Mouse (Mus musculus): ENCODE results near the gene Nek6. TPM values are rescaled to one million over a fixed set of nuclear protein-coding genes. Genes with fewer than 3 reads are reported as not detected.
A peak's percentile ranks its signal among the peaks of the same experiment; 100 is the strongest.

Nek6 gene
- polyA plus RNA-seq, 1 experiment from 2014 or later: 72.9 TPM

- peak; percentile 72; the same call in 1 of the 2 replicates for ATAC-seq
- Histone ChIP-seq H3K36me3 (peaks cover 36% of the 10 kb centered on the region), H3K27ac (peak overlapping the region; percentile 44), H3K4me2 (replicated peaks) (no peak overlapping the region), H3K9ac (replicated peaks) (no peak overlapping the region), H3K4me3 (replicated peaks) (no peak overlapping the region), H3K27me3 (no peaks in the 10 kb centered on the region), H3K4me1 (replicated peaks) (peaks cover 44% of the 10 kb centered on the region), H3K9me3 (no peaks in the 10 kb centered on the region)
- WGBS: 50% methylated on average over 6 of the region's 6 CpGs
These were observed 80.5 kb downstream of the Nek6 start for GRCm38 (mm10) chr2:38591751-38592459.

DNA sequence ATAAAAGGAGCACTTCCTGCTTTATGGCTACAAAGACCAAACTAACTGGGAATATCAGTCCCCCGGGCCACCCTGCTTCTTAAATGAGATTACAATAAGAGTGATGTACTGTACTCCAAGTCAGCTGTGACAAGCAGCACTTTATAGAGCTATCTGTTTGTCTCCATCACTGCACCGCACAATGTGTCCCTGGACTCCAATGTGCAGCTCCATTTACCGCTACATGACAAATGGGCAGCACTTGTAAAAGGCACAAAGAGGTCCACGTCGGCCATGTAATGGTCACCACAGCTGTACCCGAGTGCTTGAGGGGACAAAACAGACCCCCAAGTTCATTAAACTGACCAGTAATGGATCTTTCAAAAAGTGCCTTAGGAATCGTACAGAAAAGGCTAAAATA, 83.4 kb downstream of the Nek6 start:
- peaks cover 12% of the 10 kb centered on the region for H3K36me3 ChIP-seq
- 63% methylated on average over 7 of the region's 7 CpGs for WGBS
- H3K4me2 ChIP-seq (replicated peaks): no peak overlapping the region
- peak overlapping the region; percentile 7; the same call in 1 of the 2 replicates for H3K27ac ChIP-seq
- no peak for ATAC-seq
- H3K27me3 ChIP-seq: no peaks in the 10 kb centered on the region
- H3K4me3 ChIP-seq (replicated peaks): no peak overlapping the region
- no peaks in the 10 kb centered on the region for H3K9me3 ChIP-seq
- H3K4me1 ChIP-seq (replicated peaks): peaks cover 37% of the 10 kb centered on the region
- no peak overlapping the region for H3K9ac ChIP-seq (replicated peaks)

DNA sequence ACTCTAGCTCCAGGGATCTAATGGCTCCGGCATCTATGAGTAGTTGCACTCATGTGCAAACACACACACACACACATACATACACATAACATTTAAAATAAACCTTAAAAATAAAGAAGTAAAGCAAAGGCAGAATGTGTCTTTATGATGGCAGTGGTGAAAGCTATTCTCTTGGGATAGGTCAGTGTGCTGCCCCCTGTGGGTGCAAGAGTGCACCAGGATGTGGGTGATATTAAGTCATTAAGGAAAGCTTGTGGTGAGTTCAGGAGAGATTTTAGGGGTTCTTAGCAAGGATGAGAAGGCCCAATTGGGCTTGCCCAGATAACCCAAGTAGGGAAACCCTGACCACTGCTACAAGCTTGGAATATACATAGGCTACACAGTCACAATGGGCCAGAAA, 86.5 kb downstream of the Nek6 start:
- no peak for ATAC-seq
- Histone ChIP-seq H3K9me3 (no peaks in the 10 kb centered on the region), H3K4me1 (replicated peaks) (peaks cover 30% of the 10 kb centered on the region), H3K36me3 (no peaks in the 10 kb centered on the region), H3K27ac (no peak overlapping the region), H3K4me3 (replicated peaks) (no peak overlapping the region), H3K4me2 (replicated peaks) (no peak overlapping the region), H3K27me3 (no peaks in the 10 kb centered on the region), H3K9ac (replicated peaks) (no peak overlapping the region)
- 97% methylated on average over 1 of the region's 1 CpGs for WGBS

- Histone ChIP-seq H3K27me3 (no peaks in the 10 kb centered on the region), H3K4me1 (replicated peaks) (peaks cover 30% of the 10 kb centered on the region), H3K27ac (no peak overlapping the region), H3K36me3 (no peaks in the 10 kb centered on the region), H3K9ac (replicated peaks) (no peak overlapping the region), H3K9me3 (no peaks in the 10 kb centered on the region), H3K4me2 (replicated peaks) (no peak overlapping the region), H3K4me3 (replicated peaks) (no peak overlapping the region)
- 93% methylated on average over 2 of the region's 2 CpGs for WGBS
- no peak for ATAC-seq
These were observed 87.0 kb downstream of the Nek6 start for GRCm38 (mm10) chr2:38598395-38598794.

DNA sequence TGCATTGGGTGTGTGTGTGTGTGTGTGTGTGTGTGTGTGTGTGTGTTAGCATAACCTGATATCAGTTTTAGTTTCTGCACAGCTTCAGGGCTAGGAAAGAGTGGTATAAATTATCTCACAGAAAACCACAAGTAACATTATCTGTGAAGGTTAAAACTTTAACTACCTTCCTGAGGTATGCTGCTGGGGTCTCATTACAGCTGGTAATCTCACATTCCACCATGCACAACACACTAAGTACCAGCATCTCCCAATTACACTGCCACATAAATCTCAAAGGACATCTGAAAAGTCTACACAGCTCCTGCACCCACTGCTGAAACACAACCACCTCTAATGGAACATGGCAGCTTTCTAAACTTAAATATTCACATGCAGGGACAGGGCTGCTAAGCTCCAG, 89.4 kb downstream of the Nek6 start:
- H3K27me3 ChIP-seq: no peaks in the 10 kb centered on the region
- no peaks in the 10 kb centered on the region for H3K36me3 ChIP-seq
- H3K27ac ChIP-seq: no peak overlapping the region
- H3K9me3 ChIP-seq: no peaks in the 10 kb centered on the region
- no peak overlapping the region for H3K4me3 ChIP-seq (replicated peaks)
- no peak for ATAC-seq
- H3K9ac ChIP-seq (replicated peaks): no peak overlapping the region
- H3K4me2 ChIP-seq (replicated peaks): no peak overlapping the region
- peaks cover 18% of the 10 kb centered on the region for H3K4me1 ChIP-seq (replicated peaks)

DNA sequence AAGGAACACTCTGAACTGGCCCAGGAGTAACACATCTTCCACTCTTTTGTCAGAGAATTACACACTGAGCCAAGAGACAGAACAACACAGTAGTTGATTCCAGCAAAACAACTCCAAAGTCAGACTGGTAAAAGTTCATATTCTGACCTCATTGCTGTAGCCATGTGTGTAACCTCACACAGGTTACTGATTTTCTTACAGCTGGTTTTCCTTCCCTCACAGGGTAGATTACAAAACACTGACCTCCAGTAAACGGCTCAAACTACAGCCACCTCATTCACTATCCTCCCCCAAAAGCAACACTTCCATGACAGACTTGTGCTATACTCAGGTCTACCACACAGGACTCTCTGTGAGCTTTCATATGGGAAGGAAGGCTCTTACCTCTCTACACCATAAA, 96.3 kb downstream of the Nek6 start:
- peaks cover 4% of the 10 kb centered on the region; the same call in 1 of the 2 replicates for H3K36me3 ChIP-seq
- H3K27ac ChIP-seq: peak overlapping the region; percentile 81
- ATAC-seq: no peak
- no peak overlapping the region for H3K9ac ChIP-seq (replicated peaks)
- no peak overlapping the region for H3K4me2 ChIP-seq (replicated peaks)
- H3K4me1 ChIP-seq (replicated peaks): peaks cover 49% of the 10 kb centered on the region
- WGBS: 87% methylated on average over 1 of the region's 1 CpGs
- H3K27me3 ChIP-seq: no peaks in the 10 kb centered on the region
- H3K9me3 ChIP-seq: no peaks in the 10 kb centered on the region
- H3K4me3 ChIP-seq (replicated peaks): no peak overlapping the region

- WGBS: 58% methylated on average over 5 of the region's 5 CpGs
- no peaks in the 10 kb centered on the region for H3K9me3 ChIP-seq
- peaks cover 9% of the 10 kb centered on the region; the same call in 1 of the 2 replicates for H3K36me3 ChIP-seq
- peak overlapping the region; percentile 81 for H3K27ac ChIP-seq
- H3K4me1 ChIP-seq (replicated peaks): peaks cover 46% of the 10 kb centered on the region
- ATAC-seq: peak; percentile 59
- 0 out of 2 replicates have a peak overlapping the region, but pooled peaks have one; percentile 10 for H3K9ac ChIP-seq (replicated peaks)
- H3K4me3 ChIP-seq (replicated peaks): no peak overlapping the region
- H3K4me2 ChIP-seq (replicated peaks): no peak overlapping the region
- H3K27me3 ChIP-seq: no peaks in the 10 kb centered on the region
These were observed 97.4 kb downstream of the Nek6 start for GRCm38 (mm10) chr2:38608831-38609309.

DNA sequence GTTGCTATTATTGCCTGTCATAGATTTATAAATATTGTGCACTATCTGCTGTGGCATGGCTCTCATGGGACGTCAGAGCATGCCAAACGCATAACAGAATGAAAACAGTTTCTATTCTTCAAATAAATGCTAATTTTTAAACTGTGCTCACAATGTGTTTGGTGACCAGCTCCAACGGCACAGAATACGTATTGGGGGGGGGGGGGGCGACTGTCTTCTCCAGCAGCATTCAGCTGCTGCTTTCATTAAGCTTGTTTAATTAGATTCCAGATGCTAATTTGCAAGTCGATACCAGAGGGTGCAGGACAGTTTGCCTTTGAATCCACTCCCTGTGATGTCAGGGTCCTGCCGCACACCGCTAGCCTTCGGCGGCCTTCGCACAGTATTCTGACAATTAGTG, 97.9 kb downstream of the Nek6 start:
- peaks cover 48% of the 10 kb centered on the region for H3K4me1 ChIP-seq (replicated peaks)
- H3K9ac ChIP-seq (replicated peaks): no peak overlapping the region
- no peaks in the 10 kb centered on the region for H3K27me3 ChIP-seq
- no peak overlapping the region for H3K4me2 ChIP-seq (replicated peaks)
- H3K27ac ChIP-seq: peak overlapping the region; percentile 81
- WGBS: 25% methylated on average over 11 of the region's 11 CpGs
- no peaks in the 10 kb centered on the region for H3K9me3 ChIP-seq
- H3K4me3 ChIP-seq (replicated peaks): no peak overlapping the region
- peak; percentile 84 for ATAC-seq
- H3K36me3 ChIP-seq: peaks cover 9% of the 10 kb centered on the region; the same call in 1 of the 2 replicates

DNA sequence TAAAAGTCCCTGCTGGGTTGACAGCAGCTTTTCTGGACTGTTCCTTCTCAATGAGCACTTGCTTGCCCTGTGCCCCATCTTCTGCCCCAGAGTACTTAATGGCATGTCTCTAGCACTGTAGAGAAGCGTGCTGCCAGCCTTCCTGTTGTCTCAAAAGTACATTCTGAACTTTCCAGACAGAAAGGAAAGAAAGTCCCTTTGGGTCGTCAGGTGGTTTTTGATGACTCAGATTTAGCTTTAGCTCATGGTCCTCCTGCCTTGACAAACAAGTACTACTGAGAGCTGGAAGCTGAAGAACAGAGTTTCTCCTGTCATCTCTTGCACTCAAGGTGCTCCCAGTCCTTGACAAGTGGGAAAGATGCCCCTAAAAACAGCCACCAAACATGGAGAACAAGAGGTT, 98.7 kb downstream of the Nek6 start:
- H3K9ac ChIP-seq (replicated peaks): no peak overlapping the region
- H3K4me2 ChIP-seq (replicated peaks): no peak overlapping the region
- no peak overlapping the region for H3K4me3 ChIP-seq (replicated peaks)
- WGBS: 94% methylated on average over 2 of the region's 2 CpGs
- H3K36me3 ChIP-seq: peaks cover 9% of the 10 kb centered on the region; the same call in 1 of the 2 replicates
- ATAC-seq: no peak
- H3K27ac ChIP-seq: peak overlapping the region; percentile 81
- peaks cover 56% of the 10 kb centered on the region for H3K4me1 ChIP-seq (replicated peaks)
- no peaks in the 10 kb centered on the region for H3K27me3 ChIP-seq
- H3K9me3 ChIP-seq: no peaks in the 10 kb centered on the region

GRCm38 (mm10) chr2:38612596-38612995, 101.2 kb downstream of the Nek6 start:
- H3K4me1 ChIP-seq (replicated peaks): peaks cover 74% of the 10 kb centered on the region
- no peak overlapping the region for H3K4me3 ChIP-seq (replicated peaks)
- no peak overlapping the region for H3K27ac ChIP-seq
- H3K4me2 ChIP-seq (replicated peaks): no peak overlapping the region
- H3K27me3 ChIP-seq: no peaks in the 10 kb centered on the region
- peaks cover 7% of the 10 kb centered on the region; the same call in 1 of the 2 replicates for H3K36me3 ChIP-seq
- 88% methylated on average over 6 of the region's 6 CpGs for WGBS
- no peak for ATAC-seq
- no peaks in the 10 kb centered on the region for H3K9me3 ChIP-seq
- no peak overlapping the region for H3K9ac ChIP-seq (replicated peaks)

GRCm38 (mm10) chr2:38613576-38613975, 102.1 kb downstream of the Nek6 start:
- peaks cover 69% of the 10 kb centered on the region for H3K4me1 ChIP-seq (replicated peaks)

DNA sequence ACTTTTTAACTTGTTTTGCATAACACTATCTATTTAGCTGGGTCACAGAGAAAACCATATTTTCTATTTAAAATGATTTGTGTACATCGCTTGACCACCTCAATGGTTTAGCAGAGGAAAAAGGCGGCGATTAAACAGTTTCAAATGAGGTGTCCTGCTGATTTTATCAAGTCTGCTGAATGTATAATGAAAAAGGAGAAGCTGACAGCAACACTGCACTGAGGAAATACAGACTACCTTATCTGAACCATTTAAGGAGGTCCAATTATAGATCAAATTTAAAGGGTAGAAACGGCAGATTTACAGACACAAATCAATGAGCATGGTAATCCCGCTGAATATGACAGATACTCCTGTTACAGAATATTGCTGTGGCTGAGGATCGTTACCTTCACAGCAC, 103.0 kb downstream of the Nek6 start:
- Histone ChIP-seq H3K9ac (replicated peaks) (0 out of 2 replicates have a peak overlapping the region, but pooled peaks have one; percentile 45), H3K36me3 (peaks cover 16% of the 10 kb centered on the region), H3K4me3 (replicated peaks) (no peak overlapping the region), H3K9me3 (no peaks in the 10 kb centered on the region), H3K4me2 (replicated peaks) (0 out of 2 replicates have a peak overlapping the region, but pooled peaks have one; percentile 1), H3K27me3 (no peaks in the 10 kb centered on the region), H3K27ac (peak overlapping the region; percentile 82), H3K4me1 (replicated peaks) (peaks cover 62% of the 10 kb centered on the region)
- 57% methylated on average over 6 of the region's 6 CpGs for WGBS
- no peak for ATAC-seq

More at GRCm38 (mm10) chr2:38613576-38613975, 102.1 kb downstream of the Nek6 start:
- no peak overlapping the region for H3K4me3 ChIP-seq (replicated peaks)
- no peaks in the 10 kb centered on the region for H3K27me3 ChIP-seq
- H3K4me2 ChIP-seq (replicated peaks): no peak overlapping the region
- no peaks in the 10 kb centered on the region for H3K9me3 ChIP-seq
- H3K36me3 ChIP-seq: peaks cover 14% of the 10 kb centered on the region
- no peak for ATAC-seq
- whole genome bisulfite sequencing: 90% methylated on average over 3 of the region's 3 CpGs
- no peak overlapping the region for H3K9ac ChIP-seq (replicated peaks)
- 0 out of 2 replicates have a peak overlapping the region, but pooled peaks have one; percentile 2 for H3K27ac ChIP-seq
